Mouse (Mus musculus): ENCODE data around the gene Nkrf. TPM values are rescaled to one million over a fixed set of nuclear protein-coding genes. Genes with fewer than 3 reads are reported as not detected.

Gene Nkrf
- polyA plus RNA-seq (2014; fragmentation: Illumina TruSeq; extraction: RNeasy Lipid Tissue Mini Kit (QIAGEN cat#74804)), result 26.7 TPM

GRCm38 (mm10) chrX:36902321-36903114, at the start of gene Nkrf:
Gene Nkrf, minus strand, starts transcription at chrX:36902899.

GRCm38 (mm10) chrX:36873765-36874164, 28.9 kb downstream of the Nkrf start, which contains the start of the genes Ube2a and C330007P06Rik:
Gene Ube2a, plus strand, starts transcription at chrX:36873900.
Gene C330007P06Rik, minus strand, starts transcription at chrX:36874111.

Other genes starting within 250 kb of the Nkrf start
- 2.0 TPM for gene Slc25a43, start 159.2 kb downstream of the Nkrf start, polyA plus RNA-seq (2014; fragmentation: Illumina TruSeq; extraction: RNeasy Lipid Tissue Mini Kit (QIAGEN cat#74804))
- gene Slc25a5, start 107.2 kb downstream of the Nkrf start, polyA plus RNA-seq (2014; fragmentation: Illumina TruSeq; extraction: RNeasy Lipid Tissue Mini Kit (QIAGEN cat#74804)), result 436 TPM
- 126 TPM for gene Ube2a, start 29.0 kb downstream of the Nkrf start, polyA plus RNA-seq (2014; fragmentation: Illumina TruSeq; extraction: RNeasy Lipid Tissue Mini Kit (QIAGEN cat#74804))
- 110 TPM for gene C330007P06Rik, start 28.8 kb downstream of the Nkrf start, polyA plus RNA-seq (2014; fragmentation: Illumina TruSeq; extraction: RNeasy Lipid Tissue Mini Kit (QIAGEN cat#74804))
- 34.2 TPM for gene Sept6, start 88.9 kb upstream of the Nkrf start, polyA plus RNA-seq (2014; fragmentation: Illumina TruSeq; extraction: RNeasy Lipid Tissue Mini Kit (QIAGEN cat#74804))
- not detected for gene Sowahd, start 145.9 kb upstream of the Nkrf start, polyA plus RNA-seq (2014; fragmentation: Illumina TruSeq; extraction: RNeasy Lipid Tissue Mini Kit (QIAGEN cat#74804))
- gene Rpl39, start 182.5 kb upstream of the Nkrf start, polyA plus RNA-seq (2014; fragmentation: Illumina TruSeq; extraction: RNeasy Lipid Tissue Mini Kit (QIAGEN cat#74804)), result 1,809 TPM
- 100 TPM for gene Upf3b, start 207.4 kb upstream of the Nkrf start, polyA plus RNA-seq (2014; fragmentation: Illumina TruSeq; extraction: RNeasy Lipid Tissue Mini Kit (QIAGEN cat#74804))
- 140 TPM for gene Nkap, start 223.9 kb upstream of the Nkrf start, polyA plus RNA-seq (2014; fragmentation: Illumina TruSeq; extraction: RNeasy Lipid Tissue Mini Kit (QIAGEN cat#74804))